Mouse (Mus musculus) liver, embryonic 15.5 days (tissue): ENCODE measurements around the gene Iqschfp. TPM values are rescaled to one million over a fixed set of nuclear protein-coding genes. Genes with fewer than 3 reads are reported as not detected.

Source experiments
- ATAC-seq: fragments of 200-750 bp; cut with Nextera tagmentation; 2 replicates; pipeline ENCODE4 v1.8.0; 2017; ENCODE audit warnings: moderate number of reproducible peaks, mild to moderate bottlenecking, moderate library complexity; ENCODE audit not compliant: insufficient read depth
- H3K27ac ChIP-seq: fragments of 300-500 bp; sonication (generic); replicated peaks from 2 replicates; pipeline ENCODE4 v1.5.1; 2015; ENCODE audit warnings: mild to moderate bottlenecking, inconsistent platforms
- H3K27me3 ChIP-seq: fragments of 300-500 bp; sonication (generic); 2 replicates; pipeline ENCODE4 v1.6.1; 2015; ENCODE audit warnings: mild to moderate bottlenecking, inconsistent platforms
- H3K36me3 ChIP-seq: fragments of 300-500 bp; sonication (generic); replicated peaks from 2 replicates; pipeline ENCODE4 v1.6.1; 2015; ENCODE audit warnings: moderate library complexity, mild to moderate bottlenecking, inconsistent platforms
- H3K4me1 ChIP-seq: fragments of 300-500 bp; sonication (generic); replicated peaks from 2 replicates; pipeline ENCODE4 v1.6.1; 2015; ENCODE audit warnings: inconsistent platforms
- H3K4me2 ChIP-seq: fragments of 300-500 bp; sonication (generic); 2 replicates; pipeline ENCODE4 v1.6.1; 2015; ENCODE audit warnings: moderate library complexity, mild to moderate bottlenecking, inconsistent platforms
- H3K4me3 ChIP-seq: fragments of 300-500 bp; sonication (generic); replicated peaks from 2 replicates; pipeline ENCODE4 v1.5.1; 2015; ENCODE audit warnings: mild to moderate bottlenecking, inconsistent platforms
- H3K9ac ChIP-seq: fragments of 300-500 bp; sonication (generic); 2 replicates; pipeline ENCODE4 v1.6.1; 2015; ENCODE audit warnings: moderate library complexity, mild to moderate bottlenecking, inconsistent platforms
- H3K9me3 ChIP-seq: fragments of 300-500 bp; sonication (generic); replicated peaks from 2 replicates; pipeline ENCODE4 v1.6.1; 2016; ENCODE audit warnings: inconsistent platforms
- WGBS: fragments of 180-500 bp; shearing (Covaris S2); methylation state at CpG from one replicate; pipeline ENCODE4 v1.1.7; 2015; ENCODE audit warnings: mixed read lengths; ENCODE audit not compliant: insufficient replicate concordance; 5-methylcytosine and 5-hydroxymethylcytosine counted together
- polyA plus RNA-seq: library from polyadenylated mRNA; unstranded; fragments of >200 nt; fragmentation: Nextera tagmentation; extraction: Ambion mirVana; gene quantifications from 2 replicates; pipeline ENCODE4 v1.2.1, GENCODE M21; 2015

Gene Iqschfp
- polyA plus RNA-seq, 1 experiment from 2014 or later, result not detected

DNA sequence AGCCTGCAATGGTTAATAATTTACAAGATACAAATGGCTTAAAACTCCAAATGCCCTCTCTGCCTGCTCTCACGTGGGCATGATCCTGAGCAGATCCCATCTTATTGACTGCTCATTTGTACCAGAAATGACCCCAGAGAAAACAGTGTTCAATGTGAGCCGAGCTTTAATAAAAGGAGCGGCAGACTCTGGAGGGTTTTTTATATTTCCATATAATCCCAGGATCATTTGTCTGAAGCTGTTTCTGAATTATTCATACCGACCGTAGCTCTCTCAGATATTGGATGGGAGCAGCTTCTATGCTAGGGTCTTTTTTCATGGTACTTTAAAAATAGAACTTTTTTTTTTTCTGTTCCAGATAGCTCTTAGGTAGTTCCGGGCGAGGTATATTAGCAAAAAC is 67.6 kb downstream of the Iqschfp start:
- H3K9ac ChIP-seq, result no peak overlapping the region
- 65% methylated on average over 7 of the region's 7 CpGs for WGBS
- no peaks in the 10 kb centered on the region for H3K36me3 ChIP-seq
- no peak overlapping the region for H3K27ac ChIP-seq
- no peaks in the 10 kb centered on the region for H3K9me3 ChIP-seq
- no peaks in the 10 kb centered on the region for H3K27me3 ChIP-seq
- H3K4me3 ChIP-seq, result no peak overlapping the region
- no peak for ATAC-seq
- H3K4me1 ChIP-seq, result no peaks in the 10 kb centered on the region
- H3K4me2 ChIP-seq, result no peak overlapping the region

DNA sequence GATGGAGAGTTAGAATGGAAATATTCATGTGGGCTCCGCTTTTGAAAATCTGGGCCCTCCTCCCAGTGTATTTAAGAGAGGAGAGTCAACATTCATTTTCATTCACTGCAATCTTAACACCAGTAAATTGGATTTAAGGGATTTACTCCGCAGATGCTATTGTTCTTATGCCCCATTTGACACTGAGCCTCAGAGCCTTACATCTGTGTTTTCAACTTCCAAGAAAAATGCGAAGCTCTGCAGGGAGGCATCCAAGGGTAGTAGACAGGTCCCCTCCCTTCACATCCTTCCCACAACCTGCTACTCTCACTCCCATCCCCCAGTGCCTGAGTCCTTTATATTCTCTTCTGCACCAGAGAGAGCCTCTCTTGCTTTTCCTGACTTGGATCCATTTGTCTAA is 68.1 kb downstream of the Iqschfp start:
- H3K9me3 ChIP-seq, result no peaks in the 10 kb centered on the region
- ATAC-seq, result no peak
- no peaks in the 10 kb centered on the region for H3K36me3 ChIP-seq
- no peaks in the 10 kb centered on the region for H3K4me1 ChIP-seq
- H3K4me3 ChIP-seq, result no peak overlapping the region
- no peak overlapping the region for H3K4me2 ChIP-seq
- WGBS, result 34% methylated on average over 3 of the region's 3 CpGs
- no peak overlapping the region for H3K27ac ChIP-seq
- H3K9ac ChIP-seq, result no peak overlapping the region
- H3K27me3 ChIP-seq, result no peaks in the 10 kb centered on the region

DNA sequence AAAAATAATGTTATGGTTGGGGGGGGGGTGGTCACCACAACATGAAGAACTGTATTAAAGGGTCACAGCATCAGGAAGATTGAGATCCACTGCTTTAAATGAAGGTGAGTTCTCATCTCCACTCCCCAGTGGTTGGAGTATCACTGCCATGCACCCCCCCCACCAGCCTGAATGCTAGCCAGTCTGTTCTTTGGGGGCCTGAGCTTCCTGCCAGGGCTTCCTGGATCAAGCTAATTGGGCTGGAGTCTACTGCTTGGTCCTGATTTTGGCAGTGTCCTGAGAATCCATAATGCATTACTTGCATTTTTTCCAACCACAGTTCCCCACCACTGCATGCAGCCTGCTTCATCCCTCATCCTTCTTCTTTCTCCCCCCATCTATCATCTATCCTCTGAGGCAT is 68.7 kb downstream of the Iqschfp start:
- Histone ChIP-seq H3K9me3 (no peaks in the 10 kb centered on the region), H3K9ac (no peak overlapping the region)

GRCm38 (mm10) chr3:67961934-67962639 is 70.1 kb downstream of the Iqschfp start:
- 60% methylated on average over 6 of the region's 6 CpGs for WGBS
- no peak for ATAC-seq
- Histone ChIP-seq H3K27me3 (no peaks in the 10 kb centered on the region), H3K27ac (no peak overlapping the region), H3K4me2 (no peak overlapping the region), H3K9me3 (no peaks in the 10 kb centered on the region), H3K9ac (no peak overlapping the region), H3K36me3 (no peaks in the 10 kb centered on the region), H3K4me3 (no peak overlapping the region), H3K4me1 (no peaks in the 10 kb centered on the region)

More for the DNA sequence above, 68.7 kb downstream of the Iqschfp start:
- no peaks in the 10 kb centered on the region for H3K36me3 ChIP-seq
- H3K4me1 ChIP-seq, result no peaks in the 10 kb centered on the region
- no peaks in the 10 kb centered on the region for H3K27me3 ChIP-seq
- no peak for ATAC-seq
- no peak overlapping the region for H3K4me2 ChIP-seq
- no peak overlapping the region for H3K4me3 ChIP-seq
- H3K27ac ChIP-seq, result no peak overlapping the region

GRCm38 (mm10) chr3:67974340-67974998 is 82.4 kb downstream of the Iqschfp start:
- WGBS, result 59% methylated on average over 2 of the region's 2 CpGs
- H3K27me3 ChIP-seq, result no peaks in the 10 kb centered on the region
- ATAC-seq, result no peak
- H3K4me3 ChIP-seq, result no peak overlapping the region
- no peaks in the 10 kb centered on the region for H3K9me3 ChIP-seq
- no peak overlapping the region for H3K9ac ChIP-seq
- no peak overlapping the region for H3K4me2 ChIP-seq
- no peaks in the 10 kb centered on the region for H3K36me3 ChIP-seq
- no peak overlapping the region for H3K27ac ChIP-seq
- H3K4me1 ChIP-seq, result no peaks in the 10 kb centered on the region

GRCm38 (mm10) chr3:67980006-67980405 is 88.0 kb downstream of the Iqschfp start:
- Histone ChIP-seq H3K27me3 (no peaks in the 10 kb centered on the region), H3K4me3 (no peak overlapping the region), H3K36me3 (no peaks in the 10 kb centered on the region), H3K4me2 (no peak overlapping the region), H3K9ac (no peak overlapping the region), H3K9me3 (no peaks in the 10 kb centered on the region), H3K4me1 (no peaks in the 10 kb centered on the region), H3K27ac (no peak overlapping the region)
- ATAC-seq, result no peak
- WGBS, result 45% methylated on average over 1 of the region's 1 CpGs

DNA sequence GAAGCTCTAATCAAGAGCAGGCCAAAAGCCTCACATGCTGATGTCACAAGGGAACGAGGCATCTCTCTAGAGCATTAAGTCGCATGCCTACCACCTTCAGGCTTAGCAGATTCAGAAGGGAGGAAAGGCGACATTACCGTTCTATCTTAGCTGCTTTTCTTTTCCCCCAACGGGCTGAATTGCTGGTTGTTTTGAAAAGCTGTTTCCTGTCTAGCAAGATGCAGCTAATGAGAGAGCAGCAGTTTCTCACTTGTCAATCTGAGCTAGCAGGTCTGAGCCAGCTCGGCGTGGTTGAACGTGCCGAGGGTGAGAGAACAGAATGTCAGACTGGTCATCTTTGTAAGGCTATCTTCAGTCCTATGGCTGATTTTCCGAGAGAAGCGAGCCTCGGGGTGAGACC is 91.3 kb downstream of the Iqschfp start:
- WGBS, result 28% methylated on average over 12 of the region's 12 CpGs
- H3K4me3 ChIP-seq, result no peak overlapping the region
- no peak overlapping the region for H3K4me2 ChIP-seq
- H3K36me3 ChIP-seq, result no peaks in the 10 kb centered on the region
- no peaks in the 10 kb centered on the region for H3K9me3 ChIP-seq
- no peak overlapping the region for H3K27ac ChIP-seq
- H3K4me1 ChIP-seq, result no peaks in the 10 kb centered on the region
- ATAC-seq, result no peak
- no peaks in the 10 kb centered on the region for H3K27me3 ChIP-seq
- H3K9ac ChIP-seq, result no peak overlapping the region

DNA sequence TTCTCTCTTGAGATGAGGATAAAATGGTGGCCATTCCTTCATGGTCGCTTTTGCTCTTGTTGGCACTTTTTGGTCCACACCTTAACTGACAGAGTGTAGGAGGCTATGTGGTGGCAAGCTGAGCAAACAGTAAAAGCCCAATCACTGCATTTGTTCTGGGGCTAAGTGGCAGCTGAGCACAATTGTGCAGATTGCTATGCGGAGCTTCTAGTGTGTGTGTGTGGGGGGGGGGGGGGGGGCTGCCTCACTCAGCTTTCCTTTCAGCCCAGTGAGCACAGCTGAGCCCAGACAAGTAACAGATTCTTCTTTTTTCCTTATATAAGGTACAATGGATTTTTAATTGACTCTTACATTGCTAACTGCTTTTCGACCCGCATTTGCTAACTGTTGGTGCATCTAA is 110.4 kb downstream of the Iqschfp start:
- ATAC-seq, result no peak
- H3K9ac ChIP-seq, result no peak overlapping the region
- H3K27me3 ChIP-seq, result no peaks in the 10 kb centered on the region
- H3K4me2 ChIP-seq, result no peak overlapping the region
- no peaks in the 10 kb centered on the region for H3K9me3 ChIP-seq
- WGBS, result 68% methylated on average over 4 of the region's 4 CpGs
- H3K27ac ChIP-seq, result no peak overlapping the region
- H3K4me1 ChIP-seq, result no peaks in the 10 kb centered on the region
- no peak overlapping the region for H3K4me3 ChIP-seq
- H3K36me3 ChIP-seq, result no peaks in the 10 kb centered on the region

GRCm38 (mm10) chr3:68012342-68012741 is 120.3 kb downstream of the Iqschfp start:
- no peaks in the 10 kb centered on the region for H3K4me1 ChIP-seq
- H3K27ac ChIP-seq, result no peak overlapping the region
- no peaks in the 10 kb centered on the region for H3K9me3 ChIP-seq
- no peak overlapping the region for H3K4me2 ChIP-seq
- ATAC-seq, result no peak
- no peaks in the 10 kb centered on the region for H3K27me3 ChIP-seq
- no peak overlapping the region for H3K9ac ChIP-seq
- H3K36me3 ChIP-seq, result no peaks in the 10 kb centered on the region
- H3K4me3 ChIP-seq, result no peak overlapping the region

DNA sequence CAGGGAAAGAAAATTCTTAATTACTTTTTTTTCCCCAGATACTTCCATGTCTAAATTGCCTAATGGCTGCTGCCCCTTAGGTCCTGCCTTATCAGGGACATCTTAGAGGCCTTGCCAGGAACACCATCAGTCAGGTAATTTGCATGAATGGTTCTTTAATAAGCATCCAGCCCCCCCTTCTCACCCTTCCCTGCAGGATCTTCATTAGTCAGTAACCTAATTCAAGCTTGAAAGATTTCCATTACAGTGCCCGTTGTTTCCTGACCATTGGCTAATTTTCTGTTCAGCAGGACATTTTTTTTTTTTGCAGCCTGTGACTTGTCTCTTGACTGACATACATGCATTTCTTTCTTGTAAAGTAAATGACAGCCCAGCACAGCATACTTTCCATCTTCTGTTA is 123.8 kb downstream of the Iqschfp start:
- Histone ChIP-seq H3K27me3 (no peaks in the 10 kb centered on the region), H3K36me3 (no peaks in the 10 kb centered on the region), H3K4me2 (no peak overlapping the region), H3K9me3 (no peaks in the 10 kb centered on the region), H3K27ac (no peak overlapping the region), H3K9ac (no peak overlapping the region), H3K4me1 (no peaks in the 10 kb centered on the region), H3K4me3 (no peak overlapping the region)
- ATAC-seq, result no peak
- WGBS, result 63% methylated on average over 1 of the region's 1 CpGs

GRCm38 (mm10) chr3:68019401-68019800 is 127.4 kb downstream of the Iqschfp start:
- Histone ChIP-seq H3K4me1 (no peaks in the 10 kb centered on the region), H3K4me3 (no peak overlapping the region), H3K4me2 (no peak overlapping the region), H3K36me3 (no peaks in the 10 kb centered on the region), H3K27ac (no peak overlapping the region), H3K9ac (no peak overlapping the region), H3K27me3 (no peaks in the 10 kb centered on the region), H3K9me3 (no peaks in the 10 kb centered on the region)
- 51% methylated on average over 4 of the region's 4 CpGs for WGBS
- ATAC-seq, result no peak

GRCm38 (mm10) chr3:68036097-68036496 is 144.1 kb downstream of the Iqschfp start:
- ATAC-seq, result no peak
- 45% methylated on average over 3 of the region's 3 CpGs for WGBS
- Histone ChIP-seq H3K27ac (no peak overlapping the region), H3K9ac (no peak overlapping the region), H3K4me3 (no peak overlapping the region), H3K9me3 (no peaks in the 10 kb centered on the region), H3K4me1 (no peaks in the 10 kb centered on the region), H3K4me2 (no peak overlapping the region), H3K27me3 (no peaks in the 10 kb centered on the region), H3K36me3 (no peaks in the 10 kb centered on the region)
